Mouse (Mus musculus): ENCODE results near the gene Atf6b. TPM values are rescaled to one million over a fixed set of nuclear protein-coding genes. Genes with fewer than 3 reads are reported as not detected.

Gene Atf6b
- polyA plus RNA-seq, 1 experiment from 2014 or later: 111 TPM

DNA sequence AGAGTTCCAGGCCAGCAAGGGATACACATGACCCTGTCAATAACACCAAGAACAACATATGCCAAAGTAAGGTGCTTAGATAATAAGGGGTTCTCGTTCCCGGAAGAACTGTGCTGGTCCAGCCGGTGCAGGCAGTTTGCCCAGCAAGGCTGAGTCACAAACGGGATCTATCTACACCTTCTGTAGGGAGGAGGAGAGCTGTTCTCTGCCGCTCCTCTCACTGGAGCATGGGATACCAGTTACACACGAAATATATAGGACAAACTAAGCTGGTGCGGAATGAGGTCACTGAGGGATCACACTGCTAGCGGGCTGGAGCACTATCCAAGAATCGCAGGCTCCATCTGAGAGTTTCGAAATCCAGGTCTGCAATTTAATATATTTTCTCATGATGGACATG lies 3.0 kb upstream of the Atf6b start:
- H3K27ac ChIP-seq (replicated peaks): peak overlapping the region; percentile 83
- no peak for DNase-seq (ENCODE audit: low spot score)
- peaks cover 19% of the 10 kb centered on the region for H3K36me3 ChIP-seq
- WGBS: 82% methylated on average over 10 of the region's 10 CpGs
- H3K4me1 ChIP-seq: peaks cover 49% of the 10 kb centered on the region
- H3K27me3 ChIP-seq (ENCODE audit: low read depth, poor library complexity, severe bottlenecking): no peaks in the 10 kb centered on the region
- no peak overlapping the region for H3K4me3 ChIP-seq
- H3K9me3 ChIP-seq (replicated peaks): no peaks in the 10 kb centered on the region

DNA sequence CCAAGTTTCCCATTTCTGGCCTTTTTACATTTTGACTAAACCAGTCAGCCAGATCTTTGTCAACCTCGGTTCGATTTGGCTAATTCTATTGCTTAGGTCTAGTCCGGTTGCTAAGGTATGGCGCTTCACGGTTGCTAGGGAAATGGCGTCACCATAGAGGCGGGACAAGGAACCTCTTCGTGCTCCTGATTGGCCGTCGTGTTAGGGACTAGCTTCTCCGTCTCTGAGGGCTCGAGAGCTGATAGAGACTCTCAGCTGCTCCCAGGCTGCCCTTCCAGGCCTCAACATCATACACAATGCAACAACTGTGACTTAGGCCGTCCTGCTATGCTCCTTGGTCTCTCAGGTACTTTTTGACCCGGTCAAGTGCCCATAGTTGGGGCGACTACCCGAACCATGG lies 2.3 kb upstream of the Atf6b start, which contains the start of gene Fkbpl:
Fkbpl (plus strand) TSS at position 157 of the 400 bp plus-strand sequence.
- Histone ChIP-seq H3K27ac (replicated peaks) (peak within 1 kb of the TSS; percentile 83), H3K36me3 (peaks cover 26% of the 10 kb centered on the region), H3K4me1 (peaks cover 49% of the 10 kb centered on the region), H3K4me3 (peak within 1 kb of the TSS; percentile 82), H3K9me3 (replicated peaks) (no peaks in the 10 kb centered on the region), H3K27me3 (ENCODE audit: low read depth, poor library complexity, severe bottlenecking) (no peaks in the 10 kb centered on the region)
- WGBS: under 1% methylated on average over 16 of the region's 16 CpGs
- DNase-seq (ENCODE audit: low spot score): peak; percentile 92

GRCm38 (mm10) chr17:34645256-34645829 lies 1.6 kb upstream of the Atf6b start:
- Histone ChIP-seq H3K27ac (replicated peaks) (peak overlapping the region; percentile 83; the same call in 1 of the 2 replicates), H3K4me1 (peaks cover 49% of the 10 kb centered on the region), H3K27me3 (ENCODE audit: low read depth, poor library complexity, severe bottlenecking) (no peaks in the 10 kb centered on the region), H3K9me3 (replicated peaks) (no peaks in the 10 kb centered on the region), H3K36me3 (peaks cover 33% of the 10 kb centered on the region), H3K4me3 (peak overlapping the region; percentile 82)
- 44% methylated on average over 10 of the region's 10 CpGs for WGBS
- no peak for DNase-seq (ENCODE audit: low spot score)

DNA sequence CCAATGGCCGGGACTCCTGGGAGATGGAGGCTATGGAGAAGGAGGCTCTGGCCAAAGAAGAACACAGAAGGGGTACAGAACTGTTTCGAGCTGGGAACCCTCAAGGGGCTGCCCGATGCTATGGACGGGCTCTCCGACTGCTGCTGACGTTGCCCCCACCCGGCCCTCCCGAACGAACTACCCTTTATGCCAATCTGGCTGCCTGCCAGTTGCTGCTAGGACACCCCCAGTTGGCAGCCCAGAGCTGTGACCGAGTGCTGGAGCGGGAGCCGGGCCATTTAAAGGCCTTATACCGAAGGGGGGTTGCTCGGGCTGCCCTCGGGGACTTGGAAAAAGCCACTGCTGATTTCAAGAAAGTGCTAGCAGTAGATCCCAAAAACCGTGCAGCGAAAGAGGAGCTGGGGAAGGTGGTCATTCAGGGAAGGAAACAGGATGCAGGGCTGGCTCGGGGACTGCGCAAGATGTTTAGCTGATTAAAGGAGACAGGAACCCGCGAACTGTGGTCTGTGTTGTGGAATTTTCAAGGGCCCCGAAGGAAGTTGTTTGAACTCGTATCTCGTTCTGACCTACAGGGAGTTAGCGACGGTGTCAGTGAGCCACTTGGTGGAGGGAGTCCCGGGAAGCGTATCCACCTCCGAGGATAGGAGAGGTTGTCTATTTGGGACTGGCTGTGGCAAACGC lies 975 bp upstream of the Atf6b start:
- Histone ChIP-seq H3K4me3 (peak overlapping the region; percentile 82), H3K4me1 (peaks cover 44% of the 10 kb centered on the region), H3K27me3 (ENCODE audit: low read depth, poor library complexity, severe bottlenecking) (no peaks in the 10 kb centered on the region), H3K27ac (replicated peaks) (no peak overlapping the region; the same call in 1 of the 2 replicates), H3K9me3 (replicated peaks) (no peaks in the 10 kb centered on the region), H3K36me3 (peaks cover 40% of the 10 kb centered on the region)
- no peak for DNase-seq (ENCODE audit: low spot score)
- 93% methylated on average over 30 of the region's 30 CpGs for WGBS

- Histone ChIP-seq H3K27me3 (ENCODE audit: low read depth, poor library complexity, severe bottlenecking) (no peaks in the 10 kb centered on the region), H3K36me3 (peaks cover 63% of the 10 kb centered on the region), H3K9me3 (replicated peaks) (no peaks in the 10 kb centered on the region), H3K4me1 (peaks cover 42% of the 10 kb centered on the region), H3K4me3 (peak overlapping the region; percentile 82), H3K27ac (replicated peaks) (no peak overlapping the region)
- no peak for DNase-seq (ENCODE audit: low spot score)
- WGBS: 87% methylated on average over 16 of the region's 16 CpGs
Measured at GRCm38 (mm10) chr17:34648141-34648890, 1.4 kb downstream of the Atf6b start.

- no peaks in the 10 kb centered on the region for H3K27me3 ChIP-seq (ENCODE audit: low read depth, poor library complexity, severe bottlenecking)
- H3K36me3 ChIP-seq: peaks cover 73% of the 10 kb centered on the region
- H3K27ac ChIP-seq (replicated peaks): no peak overlapping the region
- no peaks in the 10 kb centered on the region for H3K9me3 ChIP-seq (replicated peaks)
- DNase-seq (ENCODE audit: low spot score): no peak
- 91% methylated on average over 18 of the region's 18 CpGs for WGBS
- 0 out of 2 replicates have a peak overlapping the region, but pooled peaks have one; percentile 82 for H3K4me3 ChIP-seq
- H3K4me1 ChIP-seq: peaks cover 42% of the 10 kb centered on the region
Measured at GRCm38 (mm10) chr17:34649106-34649864, 2.3 kb downstream of the Atf6b start.

DNA sequence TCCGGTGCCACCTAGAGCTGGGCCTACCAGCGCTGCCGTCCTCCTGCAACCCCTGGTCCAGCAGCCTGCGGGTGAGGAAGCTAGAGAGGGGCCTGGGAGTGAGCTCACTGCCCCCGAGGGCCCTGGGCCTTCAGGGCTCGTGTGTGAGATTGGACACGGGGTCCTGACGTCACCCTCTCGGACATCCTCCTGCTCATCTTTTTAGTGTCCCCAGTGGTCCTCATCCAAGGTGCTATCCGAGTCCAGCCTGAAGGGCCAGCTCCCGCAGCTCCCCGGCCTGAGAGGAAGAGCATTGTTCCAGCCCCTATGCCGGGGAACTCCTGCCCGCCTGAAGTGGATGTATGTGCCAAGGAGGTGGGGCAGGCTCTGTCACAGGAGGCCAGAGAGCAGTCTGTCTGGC lies 3.8 kb downstream of the Atf6b start:
- no peak overlapping the region for H3K27ac ChIP-seq (replicated peaks)
- H3K36me3 ChIP-seq: peaks cover 83% of the 10 kb centered on the region
- no peaks in the 10 kb centered on the region for H3K27me3 ChIP-seq (ENCODE audit: low read depth, poor library complexity, severe bottlenecking)
- H3K9me3 ChIP-seq (replicated peaks): no peaks in the 10 kb centered on the region
- no peak overlapping the region for H3K4me3 ChIP-seq
- H3K4me1 ChIP-seq: peaks cover 38% of the 10 kb centered on the region
- WGBS: 92% methylated on average over 14 of the region's 14 CpGs
- DNase-seq (ENCODE audit: low spot score): no peak

GRCm38 (mm10) chr17:34651507-34652221 lies 4.7 kb downstream of the Atf6b start:
- Histone ChIP-seq H3K27ac (replicated peaks) (no peak overlapping the region), H3K4me1 (peaks cover 38% of the 10 kb centered on the region), H3K36me3 (peaks cover 76% of the 10 kb centered on the region), H3K9me3 (replicated peaks) (no peaks in the 10 kb centered on the region), H3K4me3 (no peak overlapping the region), H3K27me3 (ENCODE audit: low read depth, poor library complexity, severe bottlenecking) (no peaks in the 10 kb centered on the region)
- peak; percentile 60 for DNase-seq (ENCODE audit: low spot score)
- 53% methylated on average over 19 of the region's 19 CpGs for WGBS

DNA sequence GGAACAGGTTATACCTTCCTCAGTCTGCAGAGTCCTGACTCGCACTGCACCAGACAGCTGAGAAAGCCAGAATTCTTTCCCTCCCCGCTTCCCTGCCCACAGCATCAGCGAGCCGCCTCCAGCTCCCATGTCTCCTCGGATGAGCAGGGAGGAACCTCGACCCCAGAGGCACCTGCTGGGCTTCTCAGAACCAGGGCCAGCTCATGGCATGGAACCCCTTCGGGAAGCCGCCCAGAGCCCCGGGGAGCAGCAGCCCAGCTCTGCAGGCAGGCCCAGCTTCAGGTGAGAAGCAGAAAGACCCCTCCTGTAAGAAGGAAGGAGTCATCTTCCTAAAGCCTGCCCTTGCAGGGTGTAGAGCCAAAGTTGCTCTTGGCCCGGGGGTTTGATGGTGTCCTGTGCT lies 5.6 kb downstream of the Atf6b start:
- H3K4me1 ChIP-seq: peaks cover 45% of the 10 kb centered on the region
- H3K36me3 ChIP-seq: peaks cover 76% of the 10 kb centered on the region
- H3K9me3 ChIP-seq (replicated peaks): no peaks in the 10 kb centered on the region
- 93% methylated on average over 10 of the region's 10 CpGs for WGBS
- H3K4me3 ChIP-seq: no peak overlapping the region
- no peaks in the 10 kb centered on the region for H3K27me3 ChIP-seq (ENCODE audit: low read depth, poor library complexity, severe bottlenecking)
- no peak overlapping the region for H3K27ac ChIP-seq (replicated peaks)
- no peak for DNase-seq (ENCODE audit: low spot score)

DNA sequence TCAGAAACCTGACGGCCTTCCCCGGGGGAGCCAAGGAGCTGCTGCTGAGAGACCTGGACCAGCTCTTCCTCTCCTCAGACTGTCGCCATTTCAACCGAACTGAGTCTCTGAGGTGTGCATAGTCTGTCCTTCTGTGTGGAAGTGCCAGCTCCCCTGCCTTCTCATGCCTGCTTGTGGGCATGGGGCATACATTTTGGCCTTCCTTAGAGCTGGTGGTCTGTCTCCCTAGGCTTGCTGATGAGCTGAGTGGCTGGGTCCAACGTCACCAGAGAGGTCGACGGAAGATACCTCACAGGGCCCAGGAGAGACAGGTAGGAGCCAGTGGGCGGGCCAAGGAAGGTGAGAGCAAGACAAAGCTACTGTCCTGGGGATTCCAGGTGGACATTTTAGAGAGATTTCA lies 6.0 kb downstream of the Atf6b start:
- Histone ChIP-seq H3K27ac (replicated peaks) (no peak overlapping the region), H3K27me3 (ENCODE audit: low read depth, poor library complexity, severe bottlenecking) (no peaks in the 10 kb centered on the region), H3K9me3 (replicated peaks) (no peaks in the 10 kb centered on the region), H3K36me3 (peaks cover 76% of the 10 kb centered on the region), H3K4me1 (peaks cover 42% of the 10 kb centered on the region), H3K4me3 (no peak overlapping the region)
- WGBS: 94% methylated on average over 8 of the region's 8 CpGs
- DNase-seq (ENCODE audit: low spot score): no peak

DNA sequence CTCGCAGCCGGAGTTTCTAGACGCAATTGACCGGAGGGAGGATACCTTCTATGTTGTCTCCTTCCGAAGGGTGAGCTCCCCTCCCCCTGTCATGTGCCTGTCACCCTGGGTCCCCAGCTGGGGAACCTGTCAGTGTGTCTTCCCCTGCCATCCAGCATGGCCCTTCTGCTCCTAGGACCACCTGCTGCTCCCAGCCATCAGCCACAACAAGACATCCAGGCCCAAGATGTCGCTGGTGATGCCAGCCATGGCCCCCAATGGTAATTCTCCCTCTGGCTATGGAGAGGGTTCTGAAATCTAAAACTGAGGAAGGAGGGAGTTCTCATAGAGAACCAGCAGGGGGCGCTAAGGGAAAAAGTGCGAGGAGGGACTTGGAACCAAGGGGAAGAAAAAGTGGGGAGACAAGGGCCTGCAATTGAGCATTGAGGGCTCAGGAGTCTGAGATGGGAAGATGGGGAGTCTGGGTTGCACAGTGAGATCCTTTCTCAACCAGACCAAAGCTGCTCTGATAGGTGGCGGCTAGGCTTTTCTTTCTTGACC lies 6.9 kb downstream of the Atf6b start:
- H3K36me3 ChIP-seq: peaks cover 69% of the 10 kb centered on the region
- WGBS: 65% methylated on average over 9 of the region's 9 CpGs

DNA sequence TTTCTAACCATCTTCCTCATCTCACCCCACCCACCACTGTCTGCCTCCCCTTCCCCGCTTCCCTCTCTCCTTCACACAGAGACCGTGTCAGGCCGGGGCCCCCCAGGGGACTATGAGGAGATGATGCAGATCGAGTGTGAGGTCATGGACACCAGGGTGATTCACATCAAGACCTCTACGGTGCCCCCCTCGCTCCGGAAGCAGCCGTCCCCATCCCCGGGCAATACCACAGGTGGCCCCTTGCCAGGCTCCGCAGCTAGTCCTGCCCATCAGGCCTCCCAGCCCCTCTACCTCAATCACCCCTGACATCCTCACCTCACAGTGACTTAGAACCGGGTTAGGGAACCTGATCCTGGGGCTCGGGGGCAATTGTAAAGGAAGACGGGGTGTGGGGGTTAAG lies 7.4 kb downstream of the Atf6b start:
- H3K27me3 ChIP-seq (ENCODE audit: low read depth, poor library complexity, severe bottlenecking): peaks cover 9% of the 10 kb centered on the region
- H3K9me3 ChIP-seq (replicated peaks): no peaks in the 10 kb centered on the region
- no peak overlapping the region for H3K27ac ChIP-seq (replicated peaks)
- no peak for DNase-seq (ENCODE audit: low spot score)
- WGBS: 94% methylated on average over 13 of the region's 13 CpGs
- no peak overlapping the region for H3K4me3 ChIP-seq
- H3K36me3 ChIP-seq: peaks cover 63% of the 10 kb centered on the region
- H3K4me1 ChIP-seq: peaks cover 32% of the 10 kb centered on the region

More for the DNA sequence above, 6.9 kb downstream of the Atf6b start:
- peaks cover 3% of the 10 kb centered on the region; the same call in 1 of the 2 replicates for H3K27me3 ChIP-seq (ENCODE audit: low read depth, poor library complexity, severe bottlenecking)
- H3K4me1 ChIP-seq: peaks cover 34% of the 10 kb centered on the region
- no peaks in the 10 kb centered on the region for H3K9me3 ChIP-seq (replicated peaks)
- H3K4me3 ChIP-seq: no peak overlapping the region
- peak; percentile 53 for DNase-seq (ENCODE audit: low spot score)
- H3K27ac ChIP-seq (replicated peaks): no peak overlapping the region

Measured in midbrain, embryonic 10.5 days (tissue).